Mouse (Mus musculus): ENCODE measurements around the gene Glcci1.

The Glcci1 gene

GRCm38 (mm10) chr6:8509551-8509950, at the start of gene Glcci1:
Glcci1 (plus strand) TSS chr6:8509600.
- peak; percentile 69 for DNase-seq (ENCODE audit: low spot score)

- no peak for DNase-seq (ENCODE audit: low spot score)
Observed at GRCm38 (mm10) chr6:8462447-8462846, 47.0 kb upstream of the Glcci1 start.

GRCm38 (mm10) chr6:8465388-8465787, 44.0 kb upstream of the Glcci1 start:
- no peak for DNase-seq (ENCODE audit: low spot score)

- no peak for DNase-seq (ENCODE audit: low spot score)
Observed at GRCm38 (mm10) chr6:8465985-8466384, 43.4 kb upstream of the Glcci1 start.

- DNase-seq (ENCODE audit: low spot score): no peak
Observed at GRCm38 (mm10) chr6:8467667-8468337, 41.6 kb upstream of the Glcci1 start.

GRCm38 (mm10) chr6:8469918-8470317, 39.5 kb upstream of the Glcci1 start:
- DNase-seq (ENCODE audit: low spot score): no peak

GRCm38 (mm10) chr6:8472125-8472524, 37.3 kb upstream of the Glcci1 start:
- DNase-seq (ENCODE audit: low spot score): no peak

GRCm38 (mm10) chr6:8472915-8473314, 36.5 kb upstream of the Glcci1 start:
- DNase-seq (ENCODE audit: low spot score): peak; percentile 30

- peak; percentile 14 for DNase-seq (ENCODE audit: low spot score)
Observed at GRCm38 (mm10) chr6:8473498-8473897, 35.9 kb upstream of the Glcci1 start.

- no peak for DNase-seq (ENCODE audit: low spot score)
Observed at GRCm38 (mm10) chr6:8474316-8474715, 35.1 kb upstream of the Glcci1 start.

- no peak for DNase-seq (ENCODE audit: low spot score)
Observed at GRCm38 (mm10) chr6:8474820-8475219, 34.6 kb upstream of the Glcci1 start.

- no peak for DNase-seq (ENCODE audit: low spot score)
Observed at GRCm38 (mm10) chr6:8479176-8479575, 30.2 kb upstream of the Glcci1 start.

GRCm38 (mm10) chr6:8484437-8485275, 24.7 kb upstream of the Glcci1 start:
- no peak for DNase-seq (ENCODE audit: low spot score)

GRCm38 (mm10) chr6:8485414-8486175, 23.8 kb upstream of the Glcci1 start:
- no peak for DNase-seq (ENCODE audit: low spot score)

GRCm38 (mm10) chr6:8486391-8487043, 22.9 kb upstream of the Glcci1 start:
- DNase-seq (ENCODE audit: low spot score): no peak

GRCm38 (mm10) chr6:8487044-8487853, 22.2 kb upstream of the Glcci1 start:
- no peak for DNase-seq (ENCODE audit: low spot score)

- no peak for DNase-seq (ENCODE audit: low spot score)
Observed at GRCm38 (mm10) chr6:8488249-8488648, 21.2 kb upstream of the Glcci1 start.

- DNase-seq (ENCODE audit: low spot score): no peak
Observed at GRCm38 (mm10) chr6:8489266-8489665, 20.1 kb upstream of the Glcci1 start.

- DNase-seq (ENCODE audit: low spot score): no peak
Observed at GRCm38 (mm10) chr6:8489938-8490585, 19.3 kb upstream of the Glcci1 start.

- no peak for DNase-seq (ENCODE audit: low spot score)
Observed at GRCm38 (mm10) chr6:8492248-8492647, 17.2 kb upstream of the Glcci1 start.
